Mouse (Mus musculus) adrenal gland, postnatal 14 days (tissue): ENCODE results near the gene Slc9a1. TPM values are rescaled to one million over a fixed set of nuclear protein-coding genes. Genes with fewer than 3 reads are reported as not detected.

Experiments
- microRNA-seq, 2 experiments: library from miRNA; unstranded; fragments of <30 nt; microRNA quantifications; one replicate each; pipeline ENCODE4 v1.2.0; 2021
- total RNA-seq: library from RNA; stranded (reverse); gene quantifications from 2 replicates; pipeline ENCODE4 v1.2.3, GENCODE M21; 2021

Gene Slc9a1
- total RNA-seq, 1 experiment from 2014 or later = 46.4 TPM

Small RNAs within 50 kb of the gene (microRNA-seq; reads per million reads assigned to microRNA genes)
- gene Mir5122 = 10.7 to 18.7 reads per million in 2 experiments

Other genes starting within 250 kb of the Slc9a1 start
- gene Wasf2, start 239.2 kb upstream of the Slc9a1 start, total RNA-seq = 117 and 150 TPM in 2 replicates
- 2.4 and 5.0 TPM in 2 replicates for gene Cd164l2, start 157.6 kb upstream of the Slc9a1 start, total RNA-seq
- 0.19 TPM in 2 replicates for gene Gpr3, start 157.2 kb upstream of the Slc9a1 start, total RNA-seq
- gene Map3k6, start 128.9 kb upstream of the Slc9a1 start, total RNA-seq = 35.3 and 61.4 TPM in 2 replicates
- gene Sytl1, start 106.6 kb upstream of the Slc9a1 start, total RNA-seq = 5.3 and 6.2 TPM in 2 replicates
- gene Tmem222, start 91.9 kb upstream of the Slc9a1 start, total RNA-seq = 48.7 and 55.0 TPM in 2 replicates
- 53.3 and 55.1 TPM in 2 replicates for gene Wdtc1, start 16.2 kb upstream of the Slc9a1 start, total RNA-seq
- gene Tent5b, start 110.4 kb downstream of the Slc9a1 start, total RNA-seq = 0.67 and 2.0 TPM in 2 replicates
- gene Trnp1, start 128.8 kb downstream of the Slc9a1 start, total RNA-seq = 4.0 and 8.6 TPM in 2 replicates
- 1.8 and 2.0 TPM in 2 replicates for gene Kdf1, start 149.3 kb downstream of the Slc9a1 start, total RNA-seq
- 159 and 160 TPM in 2 replicates for gene Nudc, start 176.3 kb downstream of the Slc9a1 start, total RNA-seq
- 32.6 and 34.2 TPM in 2 replicates for gene Nr0b2, start 183.7 kb downstream of the Slc9a1 start, total RNA-seq
- gene Gpatch3, start 205.0 kb downstream of the Slc9a1 start, total RNA-seq = 8.1 and 8.2 TPM in 2 replicates
- 12.7 and 15.8 TPM in 2 replicates for gene Gpn2, start 214.7 kb downstream of the Slc9a1 start, total RNA-seq
- 1.7 and 4.2 TPM in 2 replicates for gene Sfn, start 232.5 kb downstream of the Slc9a1 start, total RNA-seq